Mouse (Mus musculus) cerebellum, adult 2 months (tissue): ENCODE measurements around the gene Thra.

Source experiments
- CTCF ChIP-seq: fragments of 200-500 bp; IDR thresholded peaks from 2 replicates; pipeline ENCODE4 v1.5.1; 2011; ENCODE audit warnings: low read depth, mild to moderate bottlenecking, control low read depth, low read length, moderate library complexity, borderline replicate concordance; ENCODE audit not compliant: insufficient read depth
- POLR2A ChIP-seq: fragments of 200-500 bp; IDR thresholded peaks from 2 replicates; pipeline ENCODE4 v1.6.1; 2011; ENCODE audit warnings: low read length, control low read depth, borderline replicate concordance; ENCODE audit not compliant: insufficient read depth

DNA sequence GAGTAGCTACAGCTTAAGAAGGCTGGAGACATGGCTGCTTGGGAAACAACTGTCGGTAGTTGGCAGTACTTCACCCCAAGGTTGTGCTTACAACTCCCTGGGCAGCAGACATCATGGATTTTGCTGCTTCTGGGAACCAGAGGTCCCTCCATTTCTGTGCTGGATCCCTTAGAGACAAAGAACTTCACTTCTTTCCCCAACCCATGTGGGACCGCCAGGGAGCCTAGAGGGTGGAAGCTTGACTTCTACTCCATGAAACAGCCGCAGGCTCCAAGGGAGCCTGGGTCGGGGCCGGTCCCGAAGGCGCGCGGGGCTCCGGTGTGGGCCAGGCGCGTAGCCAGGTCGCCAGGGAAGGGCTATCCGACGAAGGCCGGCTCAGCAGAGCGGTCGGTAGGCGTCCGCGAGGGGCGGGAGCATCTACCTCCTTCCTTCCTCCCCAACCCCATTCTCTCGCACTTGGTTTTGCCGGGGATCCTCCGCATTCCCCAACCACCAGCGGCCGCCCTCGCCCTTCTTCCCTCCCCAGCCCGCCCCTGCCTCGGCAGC, 54.1 kb downstream of the Thra start:
- TF ChIP-seq CTCF, result no peak
- TF ChIP-seq POLR2A, result no peak
